Mouse (Mus musculus) midbrain, embryonic 15.5 days (tissue): Measurements from ENCODE around the gene Thumpd2. TPM values are rescaled to one million over a fixed set of nuclear protein-coding genes. Genes with fewer than 3 reads are reported as not detected.
A peak's percentile ranks its signal among the peaks of the same experiment; 100 is the strongest.

Experiments used
- ATAC-seq: fragments of 200-750 bp; cut with Nextera tagmentation; replicated peaks from 2 replicates; pipeline ENCODE4 v1.8.0; 2017; ENCODE audit warnings: moderate TSS enrichment
- H3K27ac ChIP-seq: fragments of 300-500 bp; sonication (generic); 2 replicates; pipeline ENCODE4 v1.5.1; 2015; ENCODE audit warnings: mild to moderate bottlenecking, inconsistent platforms
- H3K27me3 ChIP-seq: fragments of 300-500 bp; sonication (generic); replicated peaks from 2 replicates; pipeline ENCODE4 v1.6.1; 2015; ENCODE audit warnings: inconsistent platforms
- H3K36me3 ChIP-seq: fragments of 300-500 bp; sonication (generic); replicated peaks from 2 replicates; pipeline ENCODE4 v1.6.1; 2015; ENCODE audit warnings: inconsistent platforms
- H3K4me1 ChIP-seq: fragments of 300-500 bp; sonication (generic); 2 replicates; pipeline ENCODE4 v1.6.1; 2015; ENCODE audit warnings: inconsistent platforms
- H3K4me2 ChIP-seq: fragments of 300-500 bp; sonication (generic); 2 replicates; pipeline ENCODE4 v1.6.1; 2015; ENCODE audit warnings: inconsistent platforms, mild to moderate bottlenecking, moderate library complexity
- H3K4me3 ChIP-seq: fragments of 300-500 bp; sonication (generic); 2 replicates; pipeline ENCODE4 v1.5.1; 2015; ENCODE audit warnings: mild to moderate bottlenecking, inconsistent platforms
- H3K9ac ChIP-seq: fragments of 300-500 bp; sonication (generic); 2 replicates; pipeline ENCODE4 v1.6.1; 2015; ENCODE audit warnings: mild to moderate bottlenecking, inconsistent platforms
- H3K9me3 ChIP-seq: fragments of 300-500 bp; sonication (generic); 2 replicates; pipeline ENCODE4 v1.6.1; 2016; ENCODE audit warnings: inconsistent platforms
- WGBS: fragments of 180-500 bp; shearing (Covaris S2); methylation state at CpG from one replicate; pipeline ENCODE4 v1.1.7; 2015; ENCODE audit warnings: mixed read lengths; 5-methylcytosine and 5-hydroxymethylcytosine counted together
- polyA plus RNA-seq: library from polyadenylated mRNA; unstranded; fragments of >200 nt; fragmentation: Nextera tagmentation; extraction: Ambion mirVana; gene quantifications from 2 replicates; pipeline ENCODE4 v1.2.1, GENCODE M21; 2015

The Thumpd2 gene
- polyA plus RNA-seq, 1 experiment from 2014 or later, result 7.3 TPM

- no peaks in the 10 kb centered on the region for H3K36me3 ChIP-seq
- no peak overlapping the region for H3K4me3 ChIP-seq
- 43% methylated on average over 1 of the region's 1 CpGs for WGBS
- no peaks in the 10 kb centered on the region for H3K27me3 ChIP-seq
- no peak overlapping the region for H3K27ac ChIP-seq
- no peaks in the 10 kb centered on the region for H3K9me3 ChIP-seq
- ATAC-seq, result peak; percentile 53; the same call in 1 of the 2 replicates
- H3K4me2 ChIP-seq, result no peak overlapping the region
- H3K4me1 ChIP-seq, result no peaks in the 10 kb centered on the region
- H3K9ac ChIP-seq, result no peak overlapping the region
These were observed 47.8 kb downstream of the Thumpd2 start for GRCm38 (mm10) chr17:81017132-81017531.

GRCm38 (mm10) chr17:81015814-81016447 is 49.0 kb downstream of the Thumpd2 start:
- WGBS, result 59% methylated on average over 4 of the region's 4 CpGs
- H3K27ac ChIP-seq, result no peak overlapping the region
- H3K4me2 ChIP-seq, result no peak overlapping the region
- peaks cover 5% of the 10 kb centered on the region for H3K4me1 ChIP-seq
- H3K27me3 ChIP-seq, result no peaks in the 10 kb centered on the region
- no peak overlapping the region for H3K9ac ChIP-seq
- no peak overlapping the region for H3K4me3 ChIP-seq
- ATAC-seq, result peak; percentile 50
- no peaks in the 10 kb centered on the region for H3K36me3 ChIP-seq
- no peaks in the 10 kb centered on the region for H3K9me3 ChIP-seq

- 71% methylated on average over 18 of the region's 18 CpGs for WGBS
- ATAC-seq, result peak; percentile 24; the same call in 1 of the 2 replicates
- H3K27ac ChIP-seq, result no peak overlapping the region
These were observed 53.8 kb downstream of the Thumpd2 start for GRCm38 (mm10) chr17:81010844-81011685.

GRCm38 (mm10) chr17:81010199-81010598 is 54.7 kb downstream of the Thumpd2 start:
- Histone ChIP-seq H3K27ac (0 out of 2 replicates have a peak overlapping the region, but pooled peaks have one; percentile 14), H3K4me1 (peaks cover 13% of the 10 kb centered on the region), H3K4me3 (no peak overlapping the region), H3K9me3 (no peaks in the 10 kb centered on the region), H3K9ac (no peak overlapping the region), H3K4me2 (no peak overlapping the region), H3K27me3 (no peaks in the 10 kb centered on the region), H3K36me3 (no peaks in the 10 kb centered on the region)
- WGBS, result 49% methylated on average over 3 of the region's 3 CpGs
- 0 out of 2 replicates have a peak, but pooled peaks have one; percentile 57 for ATAC-seq

More at GRCm38 (mm10) chr17:81010844-81011685, 53.8 kb downstream of the Thumpd2 start:
- Histone ChIP-seq H3K4me2 (no peak overlapping the region), H3K27me3 (no peaks in the 10 kb centered on the region), H3K4me1 (peaks cover 13% of the 10 kb centered on the region), H3K36me3 (no peaks in the 10 kb centered on the region), H3K4me3 (no peak overlapping the region), H3K9me3 (no peaks in the 10 kb centered on the region), H3K9ac (no peak overlapping the region)

GRCm38 (mm10) chr17:81009112-81009511 is 55.8 kb downstream of the Thumpd2 start:
- Histone ChIP-seq H3K9me3 (no peaks in the 10 kb centered on the region), H3K4me3 (no peak overlapping the region), H3K27ac (no peak overlapping the region), H3K36me3 (no peaks in the 10 kb centered on the region), H3K9ac (no peak overlapping the region), H3K4me1 (peaks cover 13% of the 10 kb centered on the region), H3K4me2 (no peak overlapping the region), H3K27me3 (no peaks in the 10 kb centered on the region)
- whole genome bisulfite sequencing, result 88% methylated on average over 10 of the region's 10 CpGs
- no peak for ATAC-seq

- 65% methylated on average over 8 of the region's 8 CpGs for WGBS
- ATAC-seq, result no peak
- Histone ChIP-seq H3K27ac (no peak overlapping the region), H3K36me3 (no peaks in the 10 kb centered on the region), H3K4me1 (peaks cover 6% of the 10 kb centered on the region), H3K9ac (no peak overlapping the region), H3K4me3 (no peak overlapping the region), H3K27me3 (no peaks in the 10 kb centered on the region), H3K4me2 (no peak overlapping the region), H3K9me3 (no peaks in the 10 kb centered on the region)
These were observed 59.6 kb downstream of the Thumpd2 start for GRCm38 (mm10) chr17:81005292-81005691.

GRCm38 (mm10) chr17:81004454-81004853 is 60.4 kb downstream of the Thumpd2 start:
- Histone ChIP-seq H3K27ac (no peak overlapping the region), H3K4me2 (no peak overlapping the region), H3K27me3 (no peaks in the 10 kb centered on the region), H3K9ac (no peak overlapping the region), H3K4me3 (no peak overlapping the region), H3K36me3 (no peaks in the 10 kb centered on the region), H3K4me1 (peaks cover 1% of the 10 kb centered on the region), H3K9me3 (no peaks in the 10 kb centered on the region)
- 77% methylated on average over 11 of the region's 11 CpGs for WGBS
- no peak for ATAC-seq

- H3K36me3 ChIP-seq, result no peaks in the 10 kb centered on the region
- 0 out of 2 replicates have a peak, but pooled peaks cover 4% of the 10 kb centered on the region for H3K4me1 ChIP-seq
- H3K4me2 ChIP-seq, result no peak overlapping the region
- no peak overlapping the region for H3K9ac ChIP-seq
- no peak for ATAC-seq
- no peaks in the 10 kb centered on the region for H3K27me3 ChIP-seq
- no peak overlapping the region for H3K4me3 ChIP-seq
- no peaks in the 10 kb centered on the region for H3K9me3 ChIP-seq
- WGBS, result 90% methylated on average over 5 of the region's 5 CpGs
- no peak overlapping the region for H3K27ac ChIP-seq
These were observed 62.8 kb downstream of the Thumpd2 start for GRCm38 (mm10) chr17:81002130-81002529.

- Histone ChIP-seq H3K27ac (no peak overlapping the region), H3K4me2 (no peak overlapping the region), H3K9me3 (no peaks in the 10 kb centered on the region), H3K4me1 (0 out of 2 replicates have a peak, but pooled peaks cover 4% of the 10 kb centered on the region), H3K27me3 (no peaks in the 10 kb centered on the region), H3K4me3 (no peak overlapping the region), H3K36me3 (no peaks in the 10 kb centered on the region), H3K9ac (no peak overlapping the region)
- no peak for ATAC-seq
- WGBS, result 50% methylated on average over 4 of the region's 4 CpGs
These were observed 63.2 kb downstream of the Thumpd2 start for GRCm38 (mm10) chr17:81001647-81002046.

- 0 out of 2 replicates have a peak, but pooled peaks cover 4% of the 10 kb centered on the region for H3K4me1 ChIP-seq
- no peak overlapping the region for H3K27ac ChIP-seq
- H3K27me3 ChIP-seq, result no peaks in the 10 kb centered on the region
- no peak for ATAC-seq
- no peaks in the 10 kb centered on the region for H3K9me3 ChIP-seq
- no peak overlapping the region for H3K9ac ChIP-seq
- H3K4me3 ChIP-seq, result no peak overlapping the region
- H3K4me2 ChIP-seq, result no peak overlapping the region
- 73% methylated on average over 12 of the region's 12 CpGs for WGBS
- H3K36me3 ChIP-seq, result no peaks in the 10 kb centered on the region
These were observed 63.9 kb downstream of the Thumpd2 start for GRCm38 (mm10) chr17:81001010-81001409.

- WGBS, result 17% methylated on average over 6 of the region's 6 CpGs
- H3K9me3 ChIP-seq, result no peaks in the 10 kb centered on the region
- no peak overlapping the region for H3K4me3 ChIP-seq
- H3K27me3 ChIP-seq, result no peaks in the 10 kb centered on the region
- H3K4me2 ChIP-seq, result no peak overlapping the region
- no peak overlapping the region for H3K9ac ChIP-seq
- ATAC-seq, result peak; percentile 43; the same call in 1 of the 2 replicates
- H3K4me1 ChIP-seq, result 0 out of 2 replicates have a peak, but pooled peaks cover 4% of the 10 kb centered on the region
- no peaks in the 10 kb centered on the region for H3K36me3 ChIP-seq
- no peak overlapping the region for H3K27ac ChIP-seq
These were observed 65.9 kb downstream of the Thumpd2 start for GRCm38 (mm10) chr17:80998958-80999357.

GRCm38 (mm10) chr17:80997226-80997625 is 67.7 kb downstream of the Thumpd2 start:
- ATAC-seq, result no peak
- H3K27ac ChIP-seq, result no peak overlapping the region

More at GRCm38 (mm10) chr17:80997226-80997625, 67.7 kb downstream of the Thumpd2 start:
- WGBS, result 81% methylated on average over 2 of the region's 2 CpGs
- Histone ChIP-seq H3K36me3 (no peaks in the 10 kb centered on the region), H3K27me3 (no peaks in the 10 kb centered on the region), H3K4me2 (no peak overlapping the region), H3K4me1 (peaks cover 7% of the 10 kb centered on the region; the same call in 1 of the 2 replicates), H3K4me3 (no peak overlapping the region), H3K9ac (no peak overlapping the region), H3K9me3 (no peaks in the 10 kb centered on the region)
